In genomic region chr11:43569188-43569587, GRCm38 (mm10) we compare ENCODE assay signal across 12 mouse cellular contexts. TPM values are rescaled to one million over a fixed set of nuclear protein-coding genes. Genes with fewer than 3 reads are reported as not detected.
A peak's percentile ranks its signal among the peaks of the same experiment; 100 is the strongest.
DNase-seq lines count a peak whose midpoint lies in the region; ATAC-seq and TF ChIP-seq lines count a peak whose summit lies in the region.
"Had no signal": no experiment of that assay in that cellular context is flagged by ENCODE, and none has a peak within 500 bp of the region (broad histone marks: within the 10 kb centered on the region; RNA-seq: fewer than 3 reads in every experiment).

No protein-coding gene starts in this region.

- intact Hi-C loops in heart, postnatal 14 days (cut with DNase I), result no loop called here

- no peak for TF ChIP-seq CTCF in midbrain, postnatal 0 days (IDR thresholded peaks at IDR 0.05)

- peaks cover 18% of the 10 kb centered on the region for H3K36me3 ChIP-seq in heart, embryonic 14.5 days (ENCODE audit: control insufficient read depth, insufficient read depth, low read length)
- H3K36me3 ChIP-seq in midbrain, embryonic 12.5 days, result no peaks in the 10 kb centered on the region
- H3K36me3 ChIP-seq in midbrain, postnatal 0 days (ENCODE audit: insufficient read depth, low read length), result no peaks in the 10 kb centered on the region
- peaks cover 11% of the 10 kb centered on the region; the same call in 1 of the 2 replicates for H3K36me3 ChIP-seq in intestine, embryonic 14.5 days (ENCODE audit: control insufficient read depth, insufficient read depth, low read length)
- no peaks in the 10 kb centered on the region for H3K36me3 ChIP-seq in stomach, embryonic 16.5 days (ENCODE audit: control insufficient read depth, insufficient read depth, low read length)

- ATAC-seq in heart, embryonic 14.5 days (ENCODE audit: insufficient number of reproducible peaks, insufficient read depth, low FRiP score, low read depth), result no peak
- no peak for ATAC-seq in midbrain, embryonic 12.5 days (ENCODE audit: low FRiP score, low read depth)
- no peak for ATAC-seq in midbrain, postnatal 0 days (ENCODE audit: low FRiP score)
- ATAC-seq in intestine, embryonic 14.5 days (replicated peaks; ENCODE audit: low FRiP score, low TSS enrichment, low read depth), result no peak
- ATAC-seq in stomach, embryonic 16.5 days (ENCODE audit: insufficient read depth, low FRiP score), result peak; percentile 16; the same call in 1 of the 2 replicates

- H3K4me1 ChIP-seq in heart, embryonic 14.5 days (ENCODE audit: control insufficient read depth in 2 of 2, insufficient read depth in 2 of 2, low read length in 2 of 2), result peaks cover 49 to 70% of the 10 kb centered on the region in 2 experiments
- peaks cover 47% of the 10 kb centered on the region for H3K4me1 ChIP-seq in midbrain, embryonic 12.5 days
- no peaks in the 10 kb centered on the region; the same call in 1 of the 2 replicates for H3K4me1 ChIP-seq in midbrain, postnatal 0 days (ENCODE audit: insufficient read depth, low read length)
- peaks cover 17% of the 10 kb centered on the region for H3K4me1 ChIP-seq in intestine, embryonic 14.5 days (replicated peaks; ENCODE audit: control insufficient read depth, insufficient read depth, low read length)
- H3K4me1 ChIP-seq in stomach, embryonic 16.5 days (ENCODE audit: control insufficient read depth, insufficient read depth, low read length), result peaks cover 10% of the 10 kb centered on the region

- H3K27me3 ChIP-seq in heart, embryonic 14.5 days (ENCODE audit: control insufficient read depth, insufficient read depth, low read length), result no peaks in the 10 kb centered on the region
- H3K27me3 ChIP-seq in midbrain, embryonic 12.5 days, result no peaks in the 10 kb centered on the region
- no peaks in the 10 kb centered on the region for H3K27me3 ChIP-seq in midbrain, postnatal 0 days (ENCODE audit: insufficient read depth, low read length)
- no peaks in the 10 kb centered on the region for H3K27me3 ChIP-seq in intestine, embryonic 14.5 days (replicated peaks; ENCODE audit: control insufficient read depth, insufficient read depth, low read length)
- no peaks in the 10 kb centered on the region for H3K27me3 ChIP-seq in stomach, embryonic 16.5 days (ENCODE audit: control insufficient read depth, insufficient read depth, low read length)

- H3K27ac ChIP-seq in heart, embryonic 14.5 days (replicated peaks in 1 of 2; ENCODE audit: control insufficient read depth in 1 of 2, insufficient read depth in 1 of 2, low read depth in 2 of 2, low read length in 2 of 2), result peak overlapping the region; percentile 87 to 95
- H3K27ac ChIP-seq in midbrain, embryonic 12.5 days (replicated peaks), result 0 out of 2 replicates have a peak overlapping the region, but pooled peaks have one; percentile 7
- H3K27ac ChIP-seq in midbrain, postnatal 0 days (ENCODE audit: low read depth, low read length), result no peak overlapping the region
- H3K27ac ChIP-seq in intestine, embryonic 14.5 days (ENCODE audit: low read depth), result peak overlapping the region; percentile 70
- peak overlapping the region; percentile 50; the same call in 1 of the 2 replicates for H3K27ac ChIP-seq in stomach, embryonic 16.5 days (ENCODE audit: low read length)

- no peaks in the 10 kb centered on the region for H3K9me3 ChIP-seq in heart, embryonic 14.5 days (ENCODE audit: control insufficient read depth, low read length)
- H3K9me3 ChIP-seq in midbrain, embryonic 12.5 days, result no peaks in the 10 kb centered on the region
- H3K9me3 ChIP-seq in midbrain, postnatal 0 days (ENCODE audit: low read length), result no peaks in the 10 kb centered on the region
- no peaks in the 10 kb centered on the region for H3K9me3 ChIP-seq in intestine, embryonic 14.5 days (ENCODE audit: control insufficient read depth, low read length)
- H3K9me3 ChIP-seq in stomach, embryonic 16.5 days (replicated peaks; ENCODE audit: control insufficient read depth, low read length), result no peaks in the 10 kb centered on the region

- H3K4me2 ChIP-seq in heart, embryonic 14.5 days (ENCODE audit: low read length), result peak overlapping the region; percentile 14; the same call in 1 of the 2 replicates
- no peak overlapping the region for H3K4me2 ChIP-seq in midbrain, embryonic 12.5 days (replicated peaks)
- H3K4me2 ChIP-seq in midbrain, postnatal 0 days (ENCODE audit: low read depth, low read length, poor library complexity, severe bottlenecking), result no peak overlapping the region
- no peak overlapping the region for H3K4me2 ChIP-seq in intestine, embryonic 14.5 days (ENCODE audit: low read length)
- H3K4me2 ChIP-seq in stomach, embryonic 16.5 days (ENCODE audit: low read depth, low read length), result no peak overlapping the region

- no peak overlapping the region for H3K4me3 ChIP-seq in heart, embryonic 14.5 days (ENCODE audit: control insufficient read depth in 1 of 2, insufficient read depth in 1 of 2, low read depth in 1 of 2, low read length in 2 of 2)
- H3K4me3 ChIP-seq in midbrain, embryonic 12.5 days, result no peak overlapping the region
- no peak overlapping the region for H3K4me3 ChIP-seq in midbrain, postnatal 0 days (ENCODE audit: low read depth, low read length)
- H3K4me3 ChIP-seq in intestine, embryonic 14.5 days (ENCODE audit: low read depth, low read length), result no peak overlapping the region
- H3K4me3 ChIP-seq in stomach, embryonic 16.5 days (replicated peaks; ENCODE audit: low read length), result no peak overlapping the region

- WGBS in heart, embryonic 14.5 days, result 46% methylated on average over 5 of the region's 5 CpGs
- WGBS in midbrain, embryonic 12.5 days, result 87% methylated on average over 5 of the region's 5 CpGs
- 64% methylated on average over 5 of the region's 5 CpGs for WGBS in midbrain, postnatal 0 days
- WGBS in intestine, embryonic 14.5 days, result 77% methylated on average over 5 of the region's 5 CpGs
- 82% methylated on average over 5 of the region's 5 CpGs for WGBS in stomach, embryonic 16.5 days

- DNase-seq in heart, postnatal 14 days, result no peak
- no peak for DNase-seq in midbrain, postnatal 0 days (ENCODE audit: low spot score)
- no peak for DNase-seq in intestine, embryonic 14.5 days (ENCODE audit: low spot score)
- no peak for DNase-seq in cerebellum, postnatal 14 days
- no peak for DNase-seq in right cerebral cortex, postnatal 25 days
- DNase-seq: thymus, postnatal 14 days had no signal

- 0 out of 2 replicates have a peak overlapping the region, but pooled peaks have one; percentile 10 for H3K9ac ChIP-seq in heart, embryonic 14.5 days (ENCODE audit: low read length)
- no peak overlapping the region for H3K9ac ChIP-seq in midbrain, embryonic 12.5 days (replicated peaks)
- H3K9ac ChIP-seq in midbrain, postnatal 0 days (replicated peaks; ENCODE audit: low read length, poor library complexity, severe bottlenecking), result no peak overlapping the region
- no peak overlapping the region for H3K9ac ChIP-seq in intestine, embryonic 14.5 days (ENCODE audit: low read length)
- peak overlapping the region; percentile 14; the same call in 1 of the 2 replicates for H3K9ac ChIP-seq in stomach, embryonic 16.5 days (ENCODE audit: low read length)

RNA-seq across cellular contexts. Expression of gene 4933415A04Rik, which starts 17.7 kb away (rescaled TPM):
- 5.3 and 5.7 TPM in 2 replicates for polyA plus RNA-seq in heart, embryonic 14.5 days (2014; fragmentation: Nextera tagmentation; extraction: Ambion mirVana)
- 1 to 10 TPM; 1.2 to 1.6 TPM for total RNA-seq in heart, postnatal 14 days (2021)
- polyA plus RNA-seq in midbrain, embryonic 12.5 days (2016; fragmentation: Nextera tagmentation; extraction: Ambion mirVana), result 8.4 and 9.3 TPM in 2 replicates
- 0.27 and 0.85 TPM in 2 replicates for total RNA-seq in midbrain, postnatal 0 days (2014; rRNA removed)
- 1.6 and 2.3 TPM in 2 replicates for polyA plus RNA-seq in midbrain, postnatal 0 days (2015; fragmentation: Nextera tagmentation; extraction: Ambion mirVana)
- polyA plus RNA-seq in intestine, embryonic 14.5 days (2014; fragmentation: Nextera tagmentation; extraction: Ambion mirVana), result 6.4 and 6.8 TPM in 2 replicates
- polyA plus RNA-seq in stomach, embryonic 16.5 days (2015; fragmentation: Nextera tagmentation; extraction: Ambion mirVana), result 3.4 and 3.5 TPM in 2 replicates
- total RNA-seq: gastrocnemius, postnatal 25 days had no signal

RNA-seq across cellular contexts. Expression of gene Fabp6, which starts 32.2 kb away (rescaled TPM):
- polyA plus RNA-seq in heart, embryonic 14.5 days (2014; fragmentation: Nextera tagmentation; extraction: Ambion mirVana), result not detected in 2 replicates
- not detected for total RNA-seq in heart, postnatal 14 days (2021)
- polyA plus RNA-seq in midbrain, embryonic 12.5 days (2016; fragmentation: Nextera tagmentation; extraction: Ambion mirVana), result not detected in 2 replicates
- total RNA-seq in midbrain, postnatal 0 days (2014; rRNA removed), result not detected in 2 replicates
- polyA plus RNA-seq in midbrain, postnatal 0 days (2015; fragmentation: Nextera tagmentation; extraction: Ambion mirVana), result not detected in 2 replicates
- 0.43 TPM in 1 of 2 replicates, not detected in the other for polyA plus RNA-seq in intestine, embryonic 14.5 days (2014; fragmentation: Nextera tagmentation; extraction: Ambion mirVana)
- polyA plus RNA-seq in stomach, embryonic 16.5 days (2015; fragmentation: Nextera tagmentation; extraction: Ambion mirVana), result 3.1 and 3.2 TPM in 2 replicates
- total RNA-seq: adrenal gland, adult 2 months; gastrocnemius, postnatal 25 days; layer of hippocampus, postnatal 10 days had no signal
- polyA plus RNA-seq: adrenal gland, adult 2 months had no signal

RNA-seq across cellular contexts. Expression of gene Ccnjl, which starts 40.6 kb away (rescaled TPM):
- polyA plus RNA-seq in heart, embryonic 14.5 days (2014; fragmentation: Nextera tagmentation; extraction: Ambion mirVana), result 20.3 and 21.1 TPM in 2 replicates
- 1 to 10 TPM; 7.4 to 8.5 TPM for total RNA-seq in heart, postnatal 14 days (2021)
- polyA plus RNA-seq in midbrain, embryonic 12.5 days (2016; fragmentation: Nextera tagmentation; extraction: Ambion mirVana), result 32.4 and 32.6 TPM in 2 replicates
- 2.2 and 4.4 TPM in 2 replicates for total RNA-seq in midbrain, postnatal 0 days (2014; rRNA removed)
- 3.1 and 3.2 TPM in 2 replicates for polyA plus RNA-seq in midbrain, postnatal 0 days (2015; fragmentation: Nextera tagmentation; extraction: Ambion mirVana)
- 23.7 and 25.8 TPM in 2 replicates for polyA plus RNA-seq in intestine, embryonic 14.5 days (2014; fragmentation: Nextera tagmentation; extraction: Ambion mirVana)
- 9.9 and 11.0 TPM in 2 replicates for polyA plus RNA-seq in stomach, embryonic 16.5 days (2015; fragmentation: Nextera tagmentation; extraction: Ambion mirVana)

Comparison
In these comparisons a context has a peak if more than half of its experiments do, and no peak if none do; other contexts are left out.
1. H3K9ac ChIP-seq: peak in heart, embryonic 14.5 days (single experiment) and stomach, embryonic 16.5 days (single experiment); none in midbrain, embryonic 12.5 days (single experiment), midbrain, postnatal 0 days (single experiment) and intestine, embryonic 14.5 days (single experiment).